Mouse (Mus musculus): ENCODE measurements around the gene Samd7.

- TF ChIP-seq POLR2A (IDR thresholded peaks at IDR 0.05; ENCODE audit: borderline replicate concordance, extremely low read depth, insufficient read depth, insufficient read length, poor library complexity, severe bottlenecking) (no peak), CTCF (IDR thresholded peaks at IDR 0.05; ENCODE audit: borderline replicate concordance, extremely low read depth, insufficient read depth, insufficient read length) (no peak)
These were observed at the start of gene Samd7 for GRCm38 (mm10) chr3:30746006-30746405.

Measured in brain, embryonic 14.5 days (tissue).